Mouse (Mus musculus) midbrain, embryonic 11.5 days (tissue): ENCODE data around the gene Esrrb. TPM values are rescaled to one million over a fixed set of nuclear protein-coding genes. Genes with fewer than 3 reads are reported as not detected.

Source experiments
- ATAC-seq: fragments of 200-750 bp; cut with Nextera tagmentation; 2 replicates; pipeline ENCODE4 v1.8.0; 2017; ENCODE audit warnings: moderate TSS enrichment, moderate library complexity; ENCODE audit not compliant: low FRiP score
- DNase-seq: peaks from one replicate; pipeline ENCODE4 v3.0.0; 2015; ENCODE audit warnings: low spot score; ENCODE audit errors: missing footprints
- H3K27ac ChIP-seq: fragments of 300-500 bp; sonication (generic); 2 replicates; pipeline ENCODE4 v1.5.1; 2014; ENCODE audit warnings: low read depth, low read length
- H3K27me3 ChIP-seq: fragments of 300-500 bp; sonication (generic); 2 replicates; pipeline ENCODE4 v1.6.1; 2014; ENCODE audit warnings: mild to moderate bottlenecking, low read length, moderate library complexity, mixed read lengths; ENCODE audit not compliant: control insufficient read depth, insufficient read depth
- H3K36me3 ChIP-seq: fragments of 300-500 bp; sonication (generic); 2 replicates; pipeline ENCODE4 v1.6.1; 2014; ENCODE audit warnings: mild to moderate bottlenecking, low read length, moderate library complexity, mixed read lengths; ENCODE audit not compliant: control insufficient read depth, insufficient read depth
- H3K4me1 ChIP-seq: fragments of 300-500 bp; sonication (generic); 2 replicates; pipeline ENCODE4 v1.6.1; 2014; ENCODE audit warnings: low read length; ENCODE audit not compliant: control insufficient read depth, insufficient read depth
- H3K4me2 ChIP-seq: fragments of 300-500 bp; sonication (generic); 2 replicates; pipeline ENCODE4 v1.6.1; 2014; ENCODE audit warnings: mild to moderate bottlenecking, moderate library complexity
- H3K4me3 ChIP-seq: fragments of 300-500 bp; sonication (generic); 2 replicates; pipeline ENCODE4 v1.5.1; 2014; ENCODE audit warnings: low read depth, low read length
- H3K9ac ChIP-seq: fragments of 300-500 bp; sonication (generic); 2 replicates; pipeline ENCODE4 v1.6.1; 2014; ENCODE audit warnings: low read length
- H3K9me3 ChIP-seq: fragments of 300-500 bp; sonication (generic); 2 replicates; pipeline ENCODE4 v1.6.1; 2016; ENCODE audit warnings: low read length; ENCODE audit not compliant: control insufficient read depth
- WGBS: fragments of 180-500 bp; shearing (Covaris S2); extraction: QIAGEN DNeasy Blood & Tissue Kit; methylation state at CpG from one replicate; pipeline ENCODE4 v1.1.7; 2014; 5-methylcytosine and 5-hydroxymethylcytosine counted together
- polyA plus RNA-seq: library from polyadenylated mRNA; unstranded; fragments of >200 nt; fragmentation: Nextera tagmentation; extraction: Ambion mirVana; gene quantifications from 2 replicates; pipeline ENCODE4 v1.2.1, GENCODE M21; 2014

Esrrb gene
- polyA plus RNA-seq, 1 experiment from 2014 or later: 1.00 TPM

DNA sequence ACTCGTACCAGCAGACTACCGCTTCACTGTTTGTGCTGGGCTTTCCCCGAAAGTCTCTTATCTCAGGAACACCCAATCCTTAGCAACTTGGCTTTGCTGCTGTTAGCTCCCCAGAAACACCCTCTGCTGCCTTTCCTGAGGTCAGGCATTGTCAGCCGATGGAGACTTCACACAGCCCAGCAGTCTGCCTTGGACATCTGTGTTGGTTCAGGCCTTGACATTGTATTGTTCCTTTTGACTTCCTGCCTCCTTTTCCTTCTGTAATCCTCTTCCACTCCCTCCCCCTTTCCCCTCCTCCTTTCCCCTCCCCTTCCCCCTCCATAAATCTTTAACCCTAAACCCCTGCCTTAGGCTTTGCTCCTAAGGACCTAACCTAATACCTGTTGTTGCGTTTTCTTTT is 155.7 kb downstream of the Esrrb start:
- WGBS: 58% methylated on average over 5 of the region's 5 CpGs
- no peaks in the 10 kb centered on the region for H3K9me3 ChIP-seq
- H3K9ac ChIP-seq: no peak overlapping the region
- ATAC-seq (no peak), DNase-seq (no peak)
- H3K4me3 ChIP-seq: no peak overlapping the region
- H3K36me3 ChIP-seq: no peaks in the 10 kb centered on the region
- H3K4me1 ChIP-seq: peaks cover 3% of the 10 kb centered on the region; the same call in 1 of the 2 replicates
- no peaks in the 10 kb centered on the region for H3K27me3 ChIP-seq
- no peak overlapping the region for H3K27ac ChIP-seq
- no peak overlapping the region for H3K4me2 ChIP-seq

DNA sequence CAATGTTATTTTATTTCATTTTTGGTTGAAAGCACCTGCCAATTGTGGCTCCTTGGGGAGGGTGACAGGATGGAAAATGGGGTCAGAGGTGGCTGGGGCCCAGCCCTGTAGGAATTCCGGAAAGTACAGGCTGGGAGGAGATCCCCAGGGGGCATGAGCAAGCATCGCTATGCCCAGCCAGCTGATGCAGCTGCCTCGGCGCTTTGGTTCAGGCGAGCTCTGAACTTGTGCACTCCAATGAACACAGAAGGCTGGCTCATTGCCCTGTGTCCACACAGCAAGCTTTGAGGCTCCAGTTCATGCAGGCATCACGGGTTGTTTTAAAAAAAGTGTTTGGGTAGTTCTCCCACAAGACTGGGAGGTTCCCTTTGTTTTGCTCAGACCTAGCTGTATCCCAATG is 156.8 kb downstream of the Esrrb start:
- Histone ChIP-seq H3K27ac (no peak overlapping the region), H3K4me1 (peaks cover 3% of the 10 kb centered on the region; the same call in 1 of the 2 replicates)

DNA sequence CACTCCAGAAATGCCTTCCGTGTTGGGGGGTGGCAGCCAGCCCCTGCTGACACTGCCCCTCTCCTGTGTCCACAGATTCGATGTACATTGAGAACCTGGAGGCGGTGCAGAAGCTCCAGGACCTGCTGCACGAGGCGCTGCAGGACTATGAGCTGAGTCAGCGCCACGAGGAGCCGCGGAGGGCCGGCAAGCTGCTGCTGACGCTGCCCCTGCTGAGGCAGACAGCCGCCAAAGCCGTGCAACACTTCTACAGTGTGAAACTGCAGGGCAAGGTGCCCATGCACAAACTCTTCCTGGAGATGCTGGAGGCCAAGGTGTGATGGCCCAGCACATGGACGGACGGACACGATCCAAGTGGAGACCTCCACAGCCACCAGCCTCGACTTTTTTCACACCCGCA is 157.8 kb downstream of the Esrrb start:
- no peak for DNase-seq
- ATAC-seq: no peak
- Histone ChIP-seq H3K36me3 (no peaks in the 10 kb centered on the region), H3K4me3 (no peak overlapping the region), H3K9ac (no peak overlapping the region), H3K9me3 (no peaks in the 10 kb centered on the region), H3K4me1 (peaks cover 3% of the 10 kb centered on the region; the same call in 1 of the 2 replicates), H3K4me2 (no peak overlapping the region), H3K27me3 (no peaks in the 10 kb centered on the region), H3K27ac (no peak overlapping the region)
- 25% methylated on average over 18 of the region's 18 CpGs for WGBS

More for the DNA sequence above, 156.8 kb downstream of the Esrrb start:
- H3K27me3 ChIP-seq: no peaks in the 10 kb centered on the region
- WGBS: 45% methylated on average over 6 of the region's 6 CpGs
- no peaks in the 10 kb centered on the region for H3K36me3 ChIP-seq
- no peak overlapping the region for H3K4me3 ChIP-seq
- H3K4me2 ChIP-seq: no peak overlapping the region
- no peaks in the 10 kb centered on the region for H3K9me3 ChIP-seq
- ATAC-seq (no peak), DNase-seq (no peak)
- no peak overlapping the region for H3K9ac ChIP-seq

DNA sequence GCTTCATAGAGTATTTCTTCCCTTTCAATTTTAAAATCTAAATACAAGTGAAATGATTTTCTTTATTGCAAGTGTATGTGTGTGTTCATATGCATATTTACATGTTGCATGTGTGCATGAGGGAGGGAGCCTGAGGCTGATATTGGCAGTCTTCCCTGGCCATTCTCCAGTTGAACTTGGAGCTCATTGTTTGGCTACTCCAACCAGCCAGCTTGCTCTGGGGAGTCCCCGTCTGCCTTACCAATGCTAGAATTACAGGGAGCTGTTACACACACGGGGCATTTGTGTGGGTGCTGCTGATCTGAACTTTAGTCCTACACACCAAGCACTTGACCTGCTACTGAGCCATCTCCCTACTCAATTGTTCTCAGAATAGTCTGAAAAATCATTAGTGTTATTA is 173.4 kb downstream of the Esrrb start:
- H3K4me3 ChIP-seq: no peak overlapping the region
- H3K27me3 ChIP-seq: no peaks in the 10 kb centered on the region
- H3K9me3 ChIP-seq: no peaks in the 10 kb centered on the region
- H3K27ac ChIP-seq: no peak overlapping the region
- no peaks in the 10 kb centered on the region for H3K36me3 ChIP-seq
- ATAC-seq (no peak), DNase-seq (no peak)
- 77% methylated on average over 2 of the region's 2 CpGs for WGBS
- no peaks in the 10 kb centered on the region for H3K4me1 ChIP-seq
- H3K9ac ChIP-seq: no peak overlapping the region
- no peak overlapping the region for H3K4me2 ChIP-seq

DNA sequence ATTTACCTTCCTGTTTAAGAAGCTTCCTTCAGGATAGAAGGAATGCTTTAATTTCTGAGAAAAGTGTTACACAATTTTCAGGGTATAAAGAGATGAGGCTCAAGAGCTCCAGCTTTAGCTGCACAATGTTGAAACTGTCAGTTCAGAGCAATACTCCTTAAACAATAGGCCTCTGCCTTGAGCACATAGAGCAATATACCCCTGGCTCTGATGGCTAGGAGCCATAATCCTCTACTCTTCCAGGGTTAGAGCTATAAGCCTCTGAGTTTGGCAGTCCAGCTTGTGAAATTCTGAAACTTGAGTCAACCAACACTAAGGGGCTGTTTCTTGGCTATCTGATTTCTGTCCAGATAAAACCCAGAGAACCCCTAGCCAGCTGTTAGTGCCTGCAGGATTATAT is 176.9 kb downstream of the Esrrb start:
- Histone ChIP-seq H3K36me3 (no peaks in the 10 kb centered on the region), H3K27ac (no peak overlapping the region), H3K4me2 (no peak overlapping the region), H3K4me3 (no peak overlapping the region), H3K9ac (no peak overlapping the region), H3K27me3 (no peaks in the 10 kb centered on the region), H3K4me1 (no peaks in the 10 kb centered on the region), H3K9me3 (no peaks in the 10 kb centered on the region)
- ATAC-seq (no peak), DNase-seq (no peak)

DNA sequence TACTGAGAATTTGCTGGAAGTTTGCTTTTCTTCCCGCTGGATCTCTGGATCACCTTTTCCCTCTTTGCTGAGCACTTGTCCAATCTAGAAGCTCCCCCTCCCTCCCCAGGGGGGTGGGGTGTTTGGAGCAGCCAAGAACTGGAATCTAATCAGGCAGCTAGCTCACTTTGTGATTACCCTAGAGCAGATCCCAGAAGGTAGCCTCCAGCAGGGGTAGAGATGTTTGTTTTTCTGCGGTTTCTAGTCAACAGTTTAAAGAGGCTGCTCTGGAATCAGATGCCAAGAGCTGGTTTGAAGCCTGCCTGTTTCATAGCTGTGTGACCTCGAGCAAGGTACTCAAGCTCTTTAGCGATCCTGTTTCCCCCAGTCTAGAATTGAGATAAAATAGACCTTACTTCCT is 177.8 kb downstream of the Esrrb start:
- H3K27me3 ChIP-seq: no peaks in the 10 kb centered on the region
- WGBS: 74% methylated on average over 4 of the region's 4 CpGs
- H3K36me3 ChIP-seq: no peaks in the 10 kb centered on the region
- H3K9me3 ChIP-seq: no peaks in the 10 kb centered on the region
- no peak overlapping the region for H3K4me2 ChIP-seq
- no peak overlapping the region for H3K9ac ChIP-seq
- DNase-seq: no peak
- H3K4me3 ChIP-seq: no peak overlapping the region
- no peaks in the 10 kb centered on the region for H3K4me1 ChIP-seq
- no peak for ATAC-seq
- no peak overlapping the region for H3K27ac ChIP-seq

DNA sequence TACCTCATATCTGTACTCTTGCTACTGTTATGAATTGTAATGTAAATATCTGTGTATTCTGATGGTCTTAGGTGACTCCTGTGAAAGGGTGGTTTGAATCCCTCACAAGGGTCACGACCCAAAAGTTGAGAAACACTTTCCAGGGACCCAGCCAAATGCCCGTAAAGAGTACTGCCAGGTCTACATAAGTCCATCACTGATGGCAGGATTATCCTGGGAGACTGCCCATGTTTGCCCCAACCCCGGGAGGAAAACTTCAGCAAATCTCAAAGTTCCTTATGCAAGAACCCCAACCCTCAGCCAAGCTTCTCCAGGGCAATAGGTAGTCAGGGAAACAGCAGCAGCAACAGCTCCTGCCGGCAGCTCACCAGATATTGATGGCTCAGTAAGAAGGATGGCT is 178.6 kb downstream of the Esrrb start:
- no peaks in the 10 kb centered on the region for H3K27me3 ChIP-seq
- no peak for DNase-seq
- 81% methylated on average over 4 of the region's 4 CpGs for WGBS
- no peaks in the 10 kb centered on the region for H3K36me3 ChIP-seq
- no peak overlapping the region for H3K27ac ChIP-seq
- no peak overlapping the region for H3K4me2 ChIP-seq
- no peak overlapping the region for H3K4me3 ChIP-seq
- no peaks in the 10 kb centered on the region for H3K9me3 ChIP-seq
- no peak overlapping the region for H3K9ac ChIP-seq
- no peaks in the 10 kb centered on the region for H3K4me1 ChIP-seq
- ATAC-seq: no peak

DNA sequence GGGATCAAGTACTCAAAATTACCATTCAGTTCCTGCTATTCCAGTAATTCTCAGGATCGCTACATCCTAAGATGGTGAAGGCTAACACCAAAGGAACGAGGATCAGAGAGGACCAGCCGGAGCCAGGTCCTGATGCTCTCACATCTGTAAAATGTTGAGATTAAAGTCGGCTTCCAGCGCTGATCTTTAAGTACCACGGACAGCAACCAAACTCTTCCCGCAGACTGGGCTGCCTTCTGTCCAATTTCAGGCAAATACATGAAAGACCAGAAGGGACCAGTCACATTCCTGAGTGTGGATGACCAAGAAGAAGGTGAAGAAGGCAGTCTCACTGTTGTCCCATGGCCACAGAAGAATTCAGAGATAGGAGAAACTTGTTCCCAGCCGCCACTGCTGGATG is 186.9 kb downstream of the Esrrb start:
- no peaks in the 10 kb centered on the region for H3K36me3 ChIP-seq
- no peak overlapping the region for H3K27ac ChIP-seq
- 35% methylated on average over 8 of the region's 8 CpGs for WGBS
- H3K27me3 ChIP-seq: no peaks in the 10 kb centered on the region
- no peak overlapping the region for H3K4me2 ChIP-seq
- H3K4me3 ChIP-seq: no peak overlapping the region
- DNase-seq: no peak
- no peaks in the 10 kb centered on the region for H3K4me1 ChIP-seq
- no peak overlapping the region for H3K9ac ChIP-seq
- no peaks in the 10 kb centered on the region for H3K9me3 ChIP-seq
- no peak for ATAC-seq

DNA sequence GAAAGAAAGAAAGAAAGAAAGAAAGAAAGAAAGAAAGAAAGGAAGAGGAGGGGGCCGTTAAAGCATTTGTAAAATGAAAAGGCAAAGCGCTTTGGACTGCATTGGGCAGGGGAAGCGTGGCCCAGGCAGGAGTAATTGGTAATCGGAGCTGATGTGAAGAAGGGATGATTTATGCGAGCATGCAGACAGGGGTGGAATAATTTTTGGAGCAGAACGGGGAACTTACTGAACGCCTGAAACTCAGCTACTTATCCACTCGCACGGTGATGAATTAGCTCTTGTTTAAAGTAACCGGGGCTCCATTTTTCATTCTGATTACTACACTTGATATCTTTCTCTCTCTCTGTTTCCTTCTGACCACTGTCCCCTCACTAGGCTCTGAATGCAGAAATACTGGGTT is 192.1 kb downstream of the Esrrb start:
- Histone ChIP-seq H3K9me3 (no peaks in the 10 kb centered on the region), H3K4me1 (peaks cover 6% of the 10 kb centered on the region; the same call in 1 of the 2 replicates), H3K27me3 (no peaks in the 10 kb centered on the region), H3K4me3 (no peak overlapping the region), H3K27ac (no peak overlapping the region), H3K9ac (no peak overlapping the region), H3K4me2 (no peak overlapping the region), H3K36me3 (no peaks in the 10 kb centered on the region)
- 62% methylated on average over 10 of the region's 10 CpGs for WGBS
- ATAC-seq (no peak), DNase-seq (no peak)
